In genomic region chr11:44745946-44746345, GRCm38 (mm10) we compare ENCODE assay signal across 31 mouse cellular contexts.
DNase-seq lines count a peak whose midpoint lies in the region; ATAC-seq lines count a peak whose summit lies in the region.
"Had no signal": no experiment of that assay in that cellular context is flagged by ENCODE, and none has a peak within 500 bp of the region (broad histone marks: within the 10 kb centered on the region; RNA-seq: fewer than 3 reads in every experiment).

No protein-coding gene starts in this region.

- H3K4me2 ChIP-seq in hindbrain, embryonic 12.5 days (replicated peaks): no peak overlapping the region
- no peak overlapping the region for H3K4me2 ChIP-seq in hindbrain, embryonic 14.5 days (replicated peaks)
- no peak overlapping the region for H3K4me2 ChIP-seq in neural tube, embryonic 15.5 days
- H3K4me2 ChIP-seq: embryonic facial prominence, embryonic 12.5 days; lung, embryonic 14.5 days; neural tube, embryonic 13.5 days had no signal

- DNase-seq in heart, adult 11 months: peak; percentile 64
- no peak for DNase-seq in heart, adult 9 months (ENCODE audit: low spot score in 2 of 2)
- DNase-seq in hindbrain, embryonic 14.5 days (ENCODE audit: low spot score): no peak
- DNase-seq in neural tube, embryonic 10.5 days (ENCODE audit: extremely low spot score, low spot score): no peak
- peak; percentile 54 for DNase-seq in splenic B cell, adult 2 months (ENCODE audit: low read depth, low spot score)
- DNase-seq in testis, postnatal 14 days (ENCODE audit: low spot score): no peak
- DNase-seq: adrenal gland, postnatal 10 days; cerebellum, adult 11 months; cerebellum, adult 9-10 months; cerebellum, postnatal 36 days; gastrocnemius, postnatal 14 days; heart, postnatal 14 days; kidney, adult 9 months; kidney, postnatal 10 days; layer of hippocampus, postnatal 36 days; liver; lung, embryonic 14.5 days; lung, postnatal 14 days; right cerebral cortex, postnatal 14 days; thymus, adult 2 months; thymus, postnatal 4 days had no signal

- H3K4me1 ChIP-seq in hindbrain, embryonic 12.5 days: peaks cover 37% of the 10 kb centered on the region
- peaks cover 14% of the 10 kb centered on the region for H3K4me1 ChIP-seq in hindbrain, embryonic 14.5 days (replicated peaks; ENCODE audit: control insufficient read depth, insufficient read depth, low read length)
- H3K4me1 ChIP-seq in neural tube, embryonic 15.5 days: peaks cover 50% of the 10 kb centered on the region

- no peaks in the 10 kb centered on the region for H3K9me3 ChIP-seq in hindbrain, embryonic 12.5 days (replicated peaks)
- no peaks in the 10 kb centered on the region for H3K9me3 ChIP-seq in hindbrain, embryonic 14.5 days (ENCODE audit: control insufficient read depth, low read length)
- no peaks in the 10 kb centered on the region for H3K9me3 ChIP-seq in neural tube, embryonic 15.5 days (replicated peaks)
- H3K9me3 ChIP-seq: embryonic facial prominence, embryonic 12.5 days; neural tube, embryonic 13.5 days had no signal

- no peaks in the 10 kb centered on the region for H3K27me3 ChIP-seq in hindbrain, embryonic 12.5 days
- H3K27me3 ChIP-seq in hindbrain, embryonic 14.5 days (ENCODE audit: control insufficient read depth, insufficient read depth, low read length): no peaks in the 10 kb centered on the region
- no peaks in the 10 kb centered on the region for H3K27me3 ChIP-seq in neural tube, embryonic 15.5 days (replicated peaks)
- H3K27me3 ChIP-seq in splenic B cell, adult 2 months (ENCODE audit: control insufficient read depth, insufficient read depth, low read length, poor library complexity, severe bottlenecking): no peaks in the 10 kb centered on the region
- H3K27me3 ChIP-seq: embryonic facial prominence, embryonic 12.5 days; neural tube, embryonic 13.5 days; Patski had no signal

- 93% methylated on average over 2 of the region's 2 CpGs for WGBS in hindbrain, embryonic 12.5 days
- WGBS in hindbrain, embryonic 14.5 days: 85% methylated on average over 2 of the region's 2 CpGs
- WGBS in neural tube, embryonic 15.5 days: 83% methylated on average over 2 of the region's 2 CpGs

- no peak overlapping the region for H3K9ac ChIP-seq in hindbrain, embryonic 12.5 days
- no peak overlapping the region for H3K9ac ChIP-seq in hindbrain, embryonic 14.5 days
- H3K9ac ChIP-seq in neural tube, embryonic 15.5 days (replicated peaks): no peak overlapping the region
- H3K9ac ChIP-seq: embryonic facial prominence, embryonic 12.5 days; liver, embryonic 14.5 days; lung, embryonic 14.5 days; neural tube, embryonic 13.5 days had no signal

- H3K27ac ChIP-seq in hindbrain, embryonic 12.5 days: peak overlapping the region; percentile 73
- H3K27ac ChIP-seq in hindbrain, embryonic 14.5 days: no peak overlapping the region
- H3K27ac ChIP-seq in neural tube, embryonic 15.5 days (replicated peaks): peak overlapping the region; percentile 42; the same call in 1 of the 2 replicates
- H3K27ac ChIP-seq: embryonic facial prominence, embryonic 12.5 days; liver, embryonic 14.5 days; stomach, postnatal 0 days had no signal

- ATAC-seq in hindbrain, embryonic 12.5 days (ENCODE audit: low FRiP score): no peak
- ATAC-seq in hindbrain, embryonic 14.5 days (ENCODE audit: low FRiP score): no peak
- no peak for ATAC-seq in neural tube, embryonic 15.5 days (ENCODE audit: low FRiP score)
- ATAC-seq: forebrain, embryonic 14.5 days; intestine, postnatal 0 days; Patski had no signal

- no peak overlapping the region for H3K4me3 ChIP-seq in hindbrain, embryonic 12.5 days
- H3K4me3 ChIP-seq in hindbrain, embryonic 14.5 days (replicated peaks; ENCODE audit: low read length): no peak overlapping the region
- no peak overlapping the region for H3K4me3 ChIP-seq in neural tube, embryonic 15.5 days (replicated peaks)
- H3K4me3 ChIP-seq: embryonic facial prominence, embryonic 12.5 days; myocyte; neural tube, embryonic 13.5 days had no signal

- H3K36me3 ChIP-seq in hindbrain, embryonic 12.5 days: no peaks in the 10 kb centered on the region
- no peaks in the 10 kb centered on the region for H3K36me3 ChIP-seq in hindbrain, embryonic 14.5 days (replicated peaks; ENCODE audit: control insufficient read depth, insufficient read depth)
- no peaks in the 10 kb centered on the region for H3K36me3 ChIP-seq in neural tube, embryonic 15.5 days
- H3K36me3 ChIP-seq in splenic B cell, adult 2 months (ENCODE audit: control insufficient read depth, insufficient read depth, low read length, poor library complexity, severe bottlenecking): no peaks in the 10 kb centered on the region
- H3K36me3 ChIP-seq: embryonic facial prominence, embryonic 12.5 days; neural tube, embryonic 13.5 days had no signal

Comparison
In these comparisons a context has a peak if more than half of its experiments do, and no peak if none do; other contexts are left out.
1. DNase-seq: peak in heart, adult 11 months (single experiment) and splenic B cell, adult 2 months (single experiment); none in heart, adult 9 months (0 of 2), hindbrain, embryonic 14.5 days (single experiment), neural tube, embryonic 10.5 days (single experiment) and testis, postnatal 14 days (single experiment).